Mouse (Mus musculus): ENCODE data around the gene Bicc1.

DNA sequence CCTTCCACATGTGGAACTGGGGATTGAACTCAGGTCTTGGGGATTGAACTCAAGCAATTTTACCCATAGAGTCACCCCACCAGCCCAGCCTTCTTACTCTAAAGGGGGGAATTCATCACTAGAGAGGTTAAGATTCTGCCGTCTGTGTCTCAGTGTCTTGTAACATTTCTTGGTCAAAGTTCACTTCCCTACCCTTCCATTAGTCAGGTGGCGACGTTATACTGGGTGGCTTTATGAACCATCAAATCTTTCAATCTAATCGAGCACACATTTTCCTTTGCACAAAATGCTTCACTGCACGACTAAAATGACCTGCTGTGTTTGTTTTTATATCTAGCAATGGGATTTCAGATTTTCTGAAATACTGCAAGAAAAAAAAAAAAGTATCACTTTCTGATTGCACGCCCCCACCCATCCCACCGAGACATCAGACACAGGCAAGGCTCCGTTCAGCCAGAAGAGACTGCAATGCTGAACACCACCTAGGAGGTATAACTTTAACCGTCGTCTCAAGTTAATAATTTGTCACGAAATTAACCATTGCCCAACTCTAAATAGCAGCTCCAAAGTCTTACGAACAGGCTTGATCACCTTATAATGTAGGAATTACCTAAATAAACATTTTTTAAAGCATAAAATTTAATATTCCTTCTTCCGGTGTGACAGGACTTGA is 32.1 kb downstream of the Bicc1 start:
- TF ChIP-seq CTCF (conservative IDR thresholded peaks at IDR 0.05; ENCODE audit: low read length) (no peak), NANOG (IDR thresholded peaks at IDR 0.05; ENCODE audit: borderline replicate concordance, low read length) (no peak), POU5F1 (IDR thresholded peaks at IDR 0.05; ENCODE audit: borderline replicate concordance, low read length) (no peak)

All from E14TG2a.4 (cell line).